Mouse (Mus musculus) CH12.LX (cell line): ENCODE measurements around the gene Stard8.
"Not testable (repeated sequence)": the region's sequence is repeated elsewhere in the genome, so short reads cannot be mapped to it uniquely, and the experiment has no call there.

Source experiments
- CHD2 ChIP-seq: IDR thresholded peaks from 2 replicates; pipeline ENCODE4 v1.6.1; 2011; ENCODE audit warnings: low read length, improper control_type of control experiment
- CTCF ChIP-seq, 2 experiments: IDR thresholded peaks in 1 of 2; conservative IDR thresholded peaks in 1 of 2; 2 replicates each; pipeline ENCODE4 v1.5.1; 2011 to 2012; ENCODE audit warnings: low read depth in 2 of 2, low read length in 2 of 2, improper control_type of control experiment in 1 of 2, inconsistent platforms in 1 of 2, mild to moderate bottlenecking in 1 of 2, moderate library complexity in 1 of 2
- EP300 ChIP-seq: IDR thresholded peaks from 2 replicates; pipeline ENCODE4 v1.6.1; 2011; ENCODE audit warnings: low read length, improper control_type of control experiment
- NRF1 ChIP-seq: IDR thresholded peaks from 2 replicates; pipeline ENCODE4 v1.6.1; 2014; ENCODE audit warnings: low read depth, mild to moderate bottlenecking, inconsistent platforms, low read length, improper control_type of control experiment, moderate library complexity
- PAX5 ChIP-seq: IDR thresholded peaks from 2 replicates; pipeline ENCODE4 v1.6.1; 2012; ENCODE audit warnings: low read length, inconsistent platforms, mixed read lengths
- POLR2A ChIP-seq: IDR thresholded peaks from 2 replicates; pipeline ENCODE4 v1.6.1; 2011; ENCODE audit warnings: low read depth, mild to moderate bottlenecking, improper control_type of control experiment, low read length
- UBTF ChIP-seq: IDR thresholded peaks from 2 replicates; pipeline ENCODE4 v1.6.1; 2012; ENCODE audit warnings: low read depth, mild to moderate bottlenecking, inconsistent platforms, low read length, improper control_type of control experiment, moderate library complexity
- USF2 ChIP-seq: conservative IDR thresholded peaks from 2 replicates; pipeline ENCODE4 v1.6.1; 2011; ENCODE audit warnings: low read depth, low read length, improper control_type of control experiment
- ZC3H11A ChIP-seq: IDR thresholded peaks from 2 replicates; pipeline ENCODE4 v1.6.1; 2012; ENCODE audit warnings: low read depth, mild to moderate bottlenecking, inconsistent platforms, low read length, improper control_type of control experiment
- ZKSCAN1 ChIP-seq: IDR thresholded peaks from 2 replicates; pipeline ENCODE4 v1.6.1; 2012; ENCODE audit warnings: low read depth, inconsistent platforms, low read length, improper control_type of control experiment, borderline replicate concordance

DNA sequence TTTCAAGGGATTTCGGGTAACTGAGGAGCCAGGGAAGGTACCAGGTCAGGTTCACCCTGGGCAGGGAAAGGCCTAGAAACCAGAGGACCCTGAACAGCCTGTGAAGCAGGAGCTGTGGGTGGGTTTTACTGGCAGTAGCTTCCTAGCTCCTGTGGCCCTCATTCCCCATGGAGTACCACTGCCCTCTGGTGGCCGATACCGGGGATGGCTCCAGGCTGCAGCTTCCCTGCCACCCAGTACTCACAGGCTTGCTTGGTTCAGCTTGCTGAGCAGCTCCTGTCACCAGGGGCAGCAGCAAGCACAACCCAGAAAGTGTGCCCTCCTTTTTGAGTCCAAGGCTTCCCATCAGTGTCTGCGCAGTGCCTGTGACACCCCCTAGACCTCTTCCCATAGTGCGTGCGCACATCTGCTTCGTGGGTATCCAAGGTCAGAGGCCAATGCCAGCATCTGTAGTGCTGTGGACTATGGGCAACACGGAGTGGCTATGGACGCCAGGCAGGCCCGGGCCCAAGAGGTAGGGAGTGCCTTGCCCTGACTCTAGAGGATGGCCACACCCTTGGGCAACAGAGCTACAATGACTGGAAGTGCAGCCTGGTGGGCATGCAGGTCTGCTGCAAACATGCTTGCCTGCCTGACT, 108.2 kb downstream of the Stard8 start:
- not testable (repeated sequence) for TF ChIP-seq ZKSCAN1; EP300; USF2; CHD2; CTCF (conservative IDR thresholded peaks at IDR 0.05 in 1 of 2, IDR thresholded peaks at IDR 0.05 in 1 of 2; ENCODE audit: low read depth in 2 of 2, low read length in 2 of 2); NRF1; POLR2A; ZC3H11A; PAX5; UBTF
